Mouse (Mus musculus): ENCODE results near the gene Ech1.
A peak's percentile ranks its signal among the peaks of the same experiment; 100 is the strongest.

Ech1 gene

DNA sequence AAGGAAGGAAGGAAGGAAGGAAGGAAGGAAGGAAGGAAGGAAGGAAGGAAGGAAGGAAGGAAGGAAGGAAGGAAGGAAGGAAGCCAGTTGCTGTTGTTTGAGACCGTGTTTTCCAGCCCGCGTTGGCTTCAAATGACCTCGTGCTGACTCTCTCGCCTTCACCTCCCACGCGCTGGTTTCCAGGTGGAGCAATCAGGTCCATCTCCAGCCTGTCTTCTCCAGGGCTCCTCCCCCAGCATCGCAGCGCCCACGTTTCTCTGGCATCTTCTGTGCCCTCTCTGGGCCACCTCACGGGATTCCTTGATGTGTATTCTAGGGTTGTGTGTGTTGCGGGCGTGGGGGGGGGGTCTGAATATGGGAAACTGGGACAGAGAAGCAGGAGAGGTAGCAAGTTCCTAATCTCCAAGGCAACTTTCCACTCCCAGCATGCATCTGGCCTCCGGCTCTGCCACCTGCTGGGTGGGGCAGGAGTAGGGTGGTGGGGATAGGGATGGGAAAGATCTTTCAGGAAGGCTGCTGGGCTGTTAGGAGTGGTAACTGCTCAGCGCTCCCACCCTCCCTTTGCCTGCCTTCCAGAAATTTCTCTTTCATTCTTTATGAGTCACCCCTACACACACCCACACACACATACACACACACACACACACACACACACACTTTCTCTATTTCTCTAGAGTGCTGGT, 37.9 kb downstream of the Ech1 start:
- DNase-seq (ENCODE audit: low spot score), result no peak

DNA sequence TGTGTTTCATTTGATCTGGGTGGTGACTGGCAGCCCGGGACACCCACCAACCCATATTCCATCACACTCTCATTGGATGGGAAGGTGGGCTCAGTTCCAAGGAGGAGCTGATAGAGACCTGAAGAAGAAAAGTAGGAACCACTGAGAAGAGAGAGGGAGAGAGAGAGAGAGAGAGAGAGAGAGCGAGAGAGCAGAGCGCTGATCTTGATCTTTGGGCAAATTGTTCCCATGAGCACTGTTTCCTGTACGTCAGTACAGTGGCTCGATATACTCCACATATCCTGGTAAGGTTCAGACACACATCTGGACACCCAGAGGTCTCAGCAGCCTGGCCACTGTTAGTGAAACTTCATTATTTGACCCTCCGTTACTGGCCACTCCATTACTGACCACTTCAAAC, 38.5 kb downstream of the Ech1 start, which contains the start of gene Lgals7:
Gene Lgals7 (plus strand): TSS at position 314 of the 400 bp plus-strand sequence.
- DNase-seq (ENCODE audit: low spot score), result no peak

DNA sequence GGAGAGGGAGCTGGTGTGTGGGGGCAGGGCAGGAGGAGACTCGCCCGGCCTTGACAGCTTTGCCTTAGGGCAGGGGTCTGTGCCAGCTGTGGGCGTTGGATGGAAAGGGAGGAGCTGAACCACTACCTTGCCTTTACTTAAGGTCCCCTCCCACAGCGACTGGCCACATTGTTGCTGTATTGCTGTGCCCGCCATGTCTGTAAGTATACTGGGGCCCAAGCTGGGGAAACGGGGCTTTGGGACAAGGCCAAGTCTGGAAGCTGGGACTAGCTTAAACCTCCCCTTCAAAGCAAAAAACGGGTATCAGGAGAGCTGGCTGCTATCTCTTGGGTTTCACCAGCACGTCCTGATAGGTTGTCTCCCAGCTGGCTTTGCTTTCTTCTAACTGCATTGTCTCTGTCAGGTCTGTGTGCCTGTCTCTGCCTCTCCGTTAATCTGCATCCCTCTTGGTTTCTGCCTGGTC, 39.3 kb downstream of the Ech1 start:
- no peak for DNase-seq (ENCODE audit: low spot score)

DNA sequence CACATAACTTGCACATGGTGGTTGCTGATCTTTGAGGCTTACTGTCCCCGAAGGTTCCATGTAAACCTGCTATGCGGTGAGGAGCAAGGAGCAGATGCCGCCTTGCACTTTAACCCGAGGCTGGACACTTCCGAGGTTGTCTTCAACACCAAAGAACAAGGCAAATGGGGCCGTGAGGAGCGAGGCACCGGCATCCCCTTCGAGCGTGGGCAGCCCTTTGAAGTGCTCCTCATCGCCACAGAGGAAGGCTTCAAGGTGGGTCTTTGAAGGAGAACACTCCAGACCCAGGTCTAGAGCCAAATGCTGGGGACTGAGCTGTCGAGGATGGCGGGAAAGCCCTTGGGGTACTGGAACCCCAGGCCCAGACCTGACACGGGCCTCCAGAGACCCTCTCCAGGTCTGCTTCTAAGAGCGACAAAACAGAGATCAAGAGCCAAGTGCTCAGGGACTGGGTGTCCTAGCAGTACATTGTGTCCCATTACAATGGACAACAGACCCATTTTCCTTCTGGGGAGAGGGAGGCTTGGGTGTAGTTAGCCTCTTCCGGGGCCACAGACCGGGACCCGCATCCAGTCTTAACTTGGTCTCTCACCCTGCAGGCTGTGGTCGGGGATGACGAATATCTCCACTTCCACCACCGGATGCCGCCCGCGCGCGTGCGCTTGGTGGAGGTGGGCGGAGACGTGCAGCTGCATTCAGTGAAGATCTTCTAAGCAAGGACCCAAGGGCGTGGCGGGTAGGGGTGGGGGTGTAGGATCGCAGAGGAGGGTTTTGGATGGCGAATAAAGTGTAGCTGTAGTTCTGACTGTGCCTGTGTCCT, 40.7 kb downstream of the Ech1 start:
- peak; percentile 99 for DNase-seq (ENCODE audit: low spot score)

DNA sequence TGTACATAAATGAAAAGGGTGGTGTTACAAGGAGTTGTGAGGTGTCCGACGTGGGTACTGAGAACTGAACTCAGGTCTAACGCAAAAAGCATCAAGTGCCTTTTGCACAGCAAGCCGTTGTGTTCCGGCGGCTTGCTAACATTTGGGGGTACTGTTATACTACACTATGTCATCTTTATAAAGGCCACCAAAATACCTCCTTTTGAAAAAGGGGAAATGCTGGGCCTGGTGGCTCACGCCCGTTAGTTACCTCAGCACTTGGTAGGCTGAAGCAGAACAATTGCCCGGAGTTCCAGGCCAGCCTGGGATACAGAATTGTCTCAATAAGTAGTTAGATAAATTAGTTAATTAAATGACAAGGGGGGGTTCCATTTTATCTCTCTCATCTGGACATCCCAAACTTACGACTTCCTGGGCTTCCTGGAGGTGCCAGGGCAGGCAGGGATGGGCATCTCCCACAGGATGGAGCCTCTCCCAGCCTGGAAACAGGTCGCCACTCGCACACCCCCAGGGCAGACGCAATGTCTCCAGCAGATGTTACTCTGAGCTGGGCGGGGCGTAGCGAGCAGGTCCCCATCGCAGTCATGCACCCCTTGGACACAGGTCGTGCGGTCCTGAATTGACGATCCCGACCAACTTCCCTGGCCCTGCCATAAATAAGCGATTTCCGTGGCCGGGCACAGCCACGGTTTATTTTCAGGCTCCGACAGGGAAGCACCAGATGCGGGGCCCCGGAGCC, 41.9 kb downstream of the Ech1 start:
- DNase-seq (ENCODE audit: low spot score), result no peak

DNA sequence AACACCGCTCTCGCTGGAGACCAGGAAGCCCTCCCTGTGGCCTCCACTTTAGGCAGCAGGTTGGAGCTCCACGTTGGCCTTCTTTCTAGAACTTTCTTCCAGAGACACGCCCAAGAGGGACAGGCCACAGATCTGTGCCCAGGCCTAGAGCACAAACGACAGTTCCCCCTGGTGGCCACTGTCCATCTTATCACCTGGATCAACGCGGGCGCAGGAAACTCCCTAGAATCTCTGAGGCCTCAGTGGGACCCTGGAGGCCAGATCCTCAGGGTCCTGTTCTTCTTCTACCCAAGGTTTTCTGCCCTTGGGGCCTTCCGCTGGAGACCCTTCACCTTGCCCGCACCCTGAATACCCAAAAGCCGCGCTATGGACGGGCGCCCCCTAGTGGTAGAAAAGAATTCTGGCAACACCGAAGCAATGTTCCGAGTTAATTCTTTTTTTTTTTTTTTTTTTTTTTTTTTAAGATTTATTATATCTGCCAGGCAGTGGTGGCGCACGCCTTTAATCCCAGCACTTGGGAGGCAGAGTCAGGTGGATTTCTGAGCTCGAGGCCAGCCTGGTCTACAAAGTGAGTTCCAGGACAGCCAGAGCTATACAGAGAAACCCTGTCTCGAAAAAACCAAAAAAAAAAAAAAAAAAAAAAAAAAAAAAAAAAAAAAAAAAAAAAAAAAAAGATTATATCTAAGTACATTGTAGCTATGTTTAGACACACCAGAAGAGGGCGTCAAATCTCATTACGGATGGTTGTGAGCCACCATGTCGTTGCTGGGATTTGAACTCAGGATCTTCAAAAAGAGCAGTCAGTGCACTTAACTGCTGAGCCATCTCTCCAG, 42.7 kb downstream of the Ech1 start:
- DNase-seq (ENCODE audit: low spot score), result peak; percentile 70

DNA sequence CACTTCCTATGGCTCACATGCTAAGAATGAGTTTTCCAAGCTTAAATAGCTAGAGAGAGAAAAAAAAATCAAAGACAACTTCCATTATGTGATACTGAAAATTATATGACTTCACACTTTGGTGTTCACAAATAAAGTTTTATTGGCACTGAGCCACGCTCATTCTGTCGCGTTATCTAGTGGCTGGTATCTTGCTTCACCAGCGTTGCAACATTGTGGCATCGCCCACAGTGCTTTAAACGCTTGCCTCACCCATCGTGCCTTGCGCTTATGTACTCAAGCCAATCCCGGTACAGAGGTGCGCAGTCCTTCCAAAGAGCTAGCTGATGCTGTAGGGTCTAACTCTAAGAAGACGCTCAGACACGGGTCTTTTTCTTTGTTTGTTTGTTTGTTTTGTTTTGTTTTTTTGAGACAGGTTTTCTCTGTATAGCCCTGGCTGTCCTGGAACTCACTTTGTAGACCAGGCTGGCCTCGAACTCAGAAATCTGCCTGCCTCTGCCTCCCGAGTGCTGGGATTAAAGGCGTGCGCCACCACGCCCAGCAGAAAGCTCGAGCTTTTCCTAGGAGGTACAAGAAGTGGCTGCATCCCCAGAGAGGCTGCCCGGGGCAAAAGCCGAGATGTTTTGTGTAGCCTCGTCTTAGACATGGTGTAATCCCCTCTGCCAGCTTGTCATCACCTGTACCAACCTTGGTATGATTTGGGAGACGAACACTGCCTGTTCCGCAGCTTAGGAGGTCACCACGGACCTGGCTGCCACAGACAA, 46.1 kb downstream of the Ech1 start:
- DNase-seq (ENCODE audit: low spot score), result no peak

DNA sequence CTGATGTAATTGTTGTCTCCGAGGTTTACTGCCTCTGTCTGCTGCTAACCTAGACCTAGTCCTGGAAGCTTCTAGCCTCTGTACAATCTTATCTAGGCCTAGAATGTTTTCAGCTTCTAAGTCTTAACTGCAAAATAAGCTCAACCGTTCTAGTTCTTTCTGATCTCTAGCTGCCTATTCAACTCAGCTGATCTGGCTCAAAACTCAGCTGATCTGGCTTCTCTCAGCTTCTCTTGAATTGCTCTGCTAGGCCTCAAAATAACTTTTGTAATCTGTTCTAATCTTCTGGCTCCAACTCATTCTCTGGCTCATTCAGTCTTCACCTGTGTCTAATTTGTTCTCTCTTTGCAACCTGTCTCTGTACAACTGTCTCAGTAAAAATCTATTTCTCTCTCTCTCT, 49.5 kb downstream of the Ech1 start:
- no peak for DNase-seq (ENCODE audit: low spot score)

DNA sequence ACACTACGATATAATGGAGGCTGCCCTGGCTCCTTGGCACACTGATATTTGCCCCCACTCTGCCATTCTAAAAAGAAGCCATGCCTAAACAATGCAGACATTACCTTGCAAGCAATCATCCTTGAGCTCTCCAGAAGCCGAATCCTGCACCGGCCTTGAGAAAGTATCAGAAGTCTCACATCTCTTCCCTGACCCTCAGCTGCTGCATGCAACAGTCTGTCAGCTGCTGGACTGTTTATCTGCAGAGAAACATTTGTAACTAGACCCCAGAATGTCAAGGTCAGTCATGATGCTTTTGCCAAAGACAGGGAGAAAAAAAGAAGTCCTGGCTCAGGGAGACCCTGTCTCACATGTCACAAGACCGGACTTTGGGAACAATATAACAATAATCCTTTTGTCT, 51.1 kb downstream of the Ech1 start:
- DNase-seq (ENCODE audit: low spot score), result no peak

DNA sequence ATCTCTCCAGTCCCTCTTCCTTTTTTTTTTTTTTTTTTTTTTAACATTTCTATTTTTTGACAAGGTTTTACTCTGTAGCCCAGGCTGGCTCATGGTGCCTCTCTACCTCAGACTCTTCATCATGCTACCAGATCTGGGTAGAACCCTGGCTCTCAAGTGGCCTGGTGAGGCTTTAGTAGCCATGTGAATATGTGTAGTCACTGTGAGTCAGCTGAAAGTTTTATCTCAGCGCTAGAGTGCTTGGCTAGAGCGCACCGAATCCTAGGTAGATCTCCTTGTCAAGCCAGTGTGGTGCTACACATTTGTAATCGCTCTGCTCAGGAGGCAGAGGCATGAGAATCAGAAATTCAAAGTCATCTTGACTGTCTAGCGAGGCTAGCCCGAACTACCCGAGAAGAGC, 52.1 kb downstream of the Ech1 start:
- no peak for DNase-seq (ENCODE audit: low spot score)

DNA sequence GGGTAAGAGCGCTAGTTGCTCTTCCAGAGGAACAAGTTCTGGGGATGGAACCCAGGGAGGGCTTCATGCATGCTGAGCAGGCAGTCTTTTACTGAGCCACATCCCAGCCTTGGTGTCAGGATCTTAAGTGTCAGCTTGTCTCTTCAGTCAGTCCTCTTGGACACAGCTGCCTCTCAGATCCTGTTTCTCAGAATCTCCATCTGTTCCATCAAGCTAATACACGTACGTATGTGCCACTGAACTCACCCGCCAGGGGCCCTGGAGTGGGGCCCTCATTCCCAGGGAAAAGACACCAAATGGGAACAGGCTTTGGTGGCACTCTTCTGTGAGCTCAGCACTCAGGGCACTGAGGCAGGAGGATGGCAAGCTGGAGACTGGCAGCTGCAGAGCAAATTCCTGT, 52.8 kb downstream of the Ech1 start:
- DNase-seq (ENCODE audit: low spot score), result no peak

DNA sequence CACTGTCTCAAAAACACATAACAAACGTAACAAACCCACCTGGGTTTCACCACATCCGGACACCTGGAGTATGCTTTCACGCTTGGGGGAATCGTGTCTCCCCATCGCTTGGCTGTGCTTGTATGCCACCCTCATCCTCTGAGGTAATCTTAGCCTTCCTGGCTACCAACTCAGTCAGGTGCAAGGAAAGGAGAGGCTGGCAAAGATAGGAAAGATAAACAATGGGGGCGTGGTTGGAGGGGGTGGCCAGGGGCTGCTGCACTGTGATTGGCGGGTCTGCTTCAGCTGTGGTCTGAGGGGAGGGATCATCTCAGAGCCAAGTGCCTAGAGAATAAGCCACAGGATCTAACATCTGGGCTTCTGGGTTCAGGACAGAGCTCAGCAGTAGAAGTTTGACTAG, 54.6 kb downstream of the Ech1 start:
- no peak for DNase-seq (ENCODE audit: low spot score)

DNA sequence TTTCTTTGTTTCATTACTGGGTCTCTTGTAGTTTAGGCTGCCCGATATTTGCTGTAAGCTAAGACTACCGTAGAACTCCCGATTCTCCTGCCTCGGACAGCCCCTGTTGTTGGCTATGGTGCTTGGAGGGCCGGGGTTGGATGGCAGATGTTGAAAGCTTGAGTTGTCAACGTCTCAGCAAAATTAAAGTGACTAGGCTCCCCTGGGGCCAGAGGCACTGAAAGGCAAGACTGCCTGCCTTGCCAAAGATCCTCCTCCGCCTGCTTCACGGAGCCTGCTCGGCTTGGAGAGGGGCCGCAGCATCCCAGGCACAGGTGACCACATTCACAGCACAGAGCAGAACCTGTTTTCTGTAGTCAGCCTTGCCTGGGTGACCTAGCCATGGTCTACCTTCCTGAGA, 55.5 kb downstream of the Ech1 start:
- no peak for DNase-seq (ENCODE audit: low spot score)

DNA sequence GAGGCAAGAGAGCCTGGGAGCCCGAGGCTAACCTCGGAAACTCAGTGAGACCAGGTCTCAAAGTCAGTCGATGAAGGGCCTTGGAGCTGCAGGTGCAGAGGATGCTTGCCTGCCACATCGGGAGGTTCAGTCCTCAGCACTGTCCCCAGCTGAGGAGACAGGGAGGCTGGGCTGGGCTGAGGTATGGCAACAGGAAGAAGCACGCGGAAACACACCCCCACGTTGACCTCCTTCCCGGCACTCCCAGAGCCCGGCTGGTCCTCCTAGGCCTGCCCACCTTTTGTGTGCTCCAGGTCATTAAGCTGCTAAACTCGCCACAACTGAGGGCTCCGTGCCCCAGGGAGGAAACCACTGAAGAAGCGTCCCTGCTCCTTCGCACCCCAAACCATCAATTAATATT, 56.2 kb downstream of the Ech1 start, which contains the start of gene Capn12:
Gene Capn12 (plus strand): TSS at position 224 of the 400 bp plus-strand sequence.
- DNase-seq (ENCODE audit: low spot score), result no peak
